Mouse (Mus musculus) colon, adult 2 months (tissue): ENCODE data around the gene Gm14308. TPM values are rescaled to one million over a fixed set of nuclear protein-coding genes. Genes with fewer than 3 reads are reported as not detected.

Source experiments
- polyA plus RNA-seq: library from polyadenylated mRNA; depleted of rRNA; stranded (reverse); fragments of >200 nt; gene quantifications from 2 replicates; pipeline ENCODE4 v1.2.3, GENCODE M21; 2012; rRNA removed

Gene Gm14308
- polyA plus RNA-seq, result 2.0 TPM in 1 of 2 replicates, not detected in the other

GRCm38 (mm10) chr2:176636244-176636643, at the start of gene Gm14308:
TSS of gene Gm14308 (minus strand) at chr2:176636344.

DNA sequence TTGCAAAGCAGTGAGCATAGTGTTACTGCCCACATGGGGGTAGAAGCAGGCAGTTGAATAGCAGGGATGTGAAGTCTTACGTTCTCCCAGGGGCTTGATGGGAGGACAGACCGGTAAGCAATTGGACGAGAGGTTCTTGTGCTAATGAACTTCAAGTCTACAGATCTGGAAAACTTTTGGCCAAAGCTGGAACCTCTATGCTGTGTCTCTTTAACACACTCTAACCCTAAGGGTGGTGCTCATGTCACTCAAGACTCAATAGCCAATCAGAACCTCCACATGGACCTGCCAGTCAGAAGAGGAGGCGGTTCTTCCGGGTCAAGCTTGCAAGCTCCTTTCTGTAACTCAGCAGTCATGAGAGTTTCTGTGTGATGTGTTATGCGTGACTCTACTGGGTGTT, 34.1 kb upstream of the Gm14308 start, which contains the start of gene Zfp973:
Zfp973 (plus strand) TSS at position 301 of the 400 bp plus-strand sequence.

Other genes with a start within 250 kb of the Gm14308 start
- gene Gm14435, start 212.8 kb downstream of the Gm14308 start, polyA plus RNA-seq, result 0.29 and 0.63 TPM in 2 replicates
- 0.50 TPM in 1 of 2 replicates, not detected in the other for gene Gm14434, start 149.6 kb downstream of the Gm14308 start, polyA plus RNA-seq
- gene Zfp967, start 115.3 kb downstream of the Gm14308 start, polyA plus RNA-seq, result not detected in 2 replicates
- gene Zfp973, start 34.2 kb upstream of the Gm14308 start, polyA plus RNA-seq, result 0.30 and 0.67 TPM in 2 replicates
- gene Gm14305, start 72.0 kb upstream of the Gm14308 start, polyA plus RNA-seq, result 0.65 and 0.76 TPM in 2 replicates
- gene Gm14295, start 162.3 kb upstream of the Gm14308 start, polyA plus RNA-seq, result 0.49 and 0.66 TPM in 2 replicates
- gene Gm14408, start 194.8 kb upstream of the Gm14308 start, polyA plus RNA-seq, result not detected in 2 replicates